Mouse (Mus musculus) cerebral cortex, adult 2 months (tissue): ENCODE data around the gene Olig1.

ENCODE experiments used
- WGBS: fragments of 180-500 bp; shearing (Covaris S2); methylation state at CpG from one replicate; pipeline ENCODE4 v1.1.7; 2018; 5-methylcytosine and 5-hydroxymethylcytosine counted together

Olig1 gene

GRCm38 (mm10) chr16:91309872-91310271 is 40.3 kb downstream of the Olig1 start:
- WGBS = 70% methylated on average over 3 of the region's 3 CpGs

GRCm38 (mm10) chr16:91312921-91313320 is 43.3 kb downstream of the Olig1 start:
- WGBS = 68% methylated on average over 7 of the region's 7 CpGs

- 7% methylated on average over 19 of the region's 19 CpGs for WGBS
Observed at GRCm38 (mm10) chr16:91314114-91314775, 44.7 kb downstream of the Olig1 start.

GRCm38 (mm10) chr16:91320191-91320590 is 50.6 kb downstream of the Olig1 start:
- 51% methylated on average over 10 of the region's 10 CpGs for WGBS

- 29% methylated on average over 15 of the region's 15 CpGs for WGBS
Observed at GRCm38 (mm10) chr16:91320608-91321007, 51.0 kb downstream of the Olig1 start.
